Mouse (Mus musculus) small intestine, adult 2 months (tissue): ENCODE measurements around the gene Lrp6. TPM values are rescaled to one million over a fixed set of nuclear protein-coding genes. Genes with fewer than 3 reads are reported as not detected.

Source experiments
- H3K27ac ChIP-seq: fragments of 200-500 bp; 2 replicates; pipeline ENCODE4 v1.5.1; 2012; ENCODE audit warnings: low read depth, low read length, control low read depth, inconsistent platforms; ENCODE audit not compliant: insufficient read depth
- H3K27me3 ChIP-seq: fragments of 200-500 bp; 2 replicates; pipeline ENCODE4 v1.6.1; 2012; ENCODE audit warnings: mild to moderate bottlenecking, moderate library complexity, low read length, inconsistent platforms; ENCODE audit not compliant: control insufficient read depth, insufficient read depth
- H3K36me3 ChIP-seq: fragments of 200-500 bp; 2 replicates; pipeline ENCODE4 v1.6.1; 2012; ENCODE audit warnings: mild to moderate bottlenecking, low read length, control low read depth, inconsistent platforms; ENCODE audit not compliant: control insufficient read depth, insufficient read depth
- H3K4me1 ChIP-seq: fragments of 200-500 bp; 2 replicates; pipeline ENCODE4 v1.6.1; 2012; ENCODE audit warnings: low read length, inconsistent platforms, mixed read lengths; ENCODE audit not compliant: control insufficient read depth, insufficient read depth, insufficient read length
- H3K4me3 ChIP-seq: fragments of 200-500 bp; 2 replicates; pipeline ENCODE4 v1.5.1; 2012; ENCODE audit warnings: low read depth, mild to moderate bottlenecking, control low read depth, inconsistent platforms, low read length, moderate library complexity
- CTCF ChIP-seq: fragments of 200-500 bp; IDR thresholded peaks from 2 replicates; pipeline ENCODE4 v1.5.1; 2012; ENCODE audit warnings: low read depth, mild to moderate bottlenecking, control low read depth, inconsistent platforms, low read length, moderate library complexity, mixed read lengths; ENCODE audit not compliant: insufficient replicate concordance, insufficient read length; ENCODE audit errors: extremely low read depth
- POLR2A ChIP-seq: fragments of 200-500 bp; IDR thresholded peaks from 2 replicates; pipeline ENCODE4 v1.6.1; 2012; ENCODE audit warnings: low read depth, mild to moderate bottlenecking, control low read depth, inconsistent platforms, low read length, moderate library complexity
- WGBS: fragments of 180-500 bp; shearing (Covaris S2); methylation state at CpG from one replicate; pipeline ENCODE4 v1.1.7; 2018; 5-methylcytosine and 5-hydroxymethylcytosine counted together
- polyA plus RNA-seq: library from polyadenylated mRNA; depleted of rRNA; stranded (reverse); fragments of >200 nt; gene quantifications from 2 replicates; pipeline ENCODE4 v1.2.3, GENCODE M21; 2012

Gene Lrp6
- polyA plus RNA-seq, 1 experiment: 22.9 TPM

DNA sequence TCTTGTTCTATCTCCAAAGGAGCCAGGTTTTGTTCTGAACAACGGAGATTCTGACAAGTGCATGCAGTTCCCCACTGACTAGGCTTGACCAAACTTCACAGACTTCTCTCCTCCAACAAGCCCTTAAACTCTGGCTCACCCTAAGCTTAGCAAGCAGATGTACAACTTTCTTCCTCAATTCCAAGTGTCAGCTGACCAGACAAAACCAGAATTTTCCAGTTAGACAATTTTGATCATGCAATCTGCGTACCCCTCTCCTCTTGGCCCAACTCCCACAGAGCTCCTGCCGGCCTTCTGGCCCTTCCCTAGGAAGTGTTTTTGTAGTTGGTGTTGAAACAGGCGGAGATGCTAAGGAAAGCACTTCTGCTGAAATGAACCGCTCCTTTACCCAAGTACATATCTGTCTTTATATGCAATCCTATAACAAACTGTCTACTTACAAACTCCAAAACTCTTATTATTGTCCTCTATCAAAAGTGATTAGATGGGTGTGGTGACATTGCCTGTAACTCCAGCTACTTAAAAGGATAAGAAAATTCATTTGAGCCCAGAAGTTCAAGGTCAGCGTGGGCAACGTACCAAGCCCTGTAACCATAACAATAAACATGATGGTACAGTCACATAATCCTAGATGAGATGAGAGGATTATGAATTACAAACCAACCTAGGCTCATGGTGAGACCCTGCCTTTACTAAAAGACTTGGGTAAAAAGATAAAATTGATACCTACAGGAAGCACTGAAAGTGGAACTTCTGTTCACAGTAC is 10.4 kb downstream of the Lrp6 start:
- WGBS: 30% methylated on average over 7 of the region's 7 CpGs
- H3K27me3 ChIP-seq: no peaks in the 10 kb centered on the region
- H3K4me3 ChIP-seq: no peak overlapping the region
- H3K4me1 ChIP-seq: peaks cover 17% of the 10 kb centered on the region
- no peaks in the 10 kb centered on the region for H3K36me3 ChIP-seq
- no peak for TF ChIP-seq POLR2A
- no peak for TF ChIP-seq CTCF
- 0 out of 2 replicates have a peak overlapping the region, but pooled peaks have one; percentile 15 for H3K27ac ChIP-seq

DNA sequence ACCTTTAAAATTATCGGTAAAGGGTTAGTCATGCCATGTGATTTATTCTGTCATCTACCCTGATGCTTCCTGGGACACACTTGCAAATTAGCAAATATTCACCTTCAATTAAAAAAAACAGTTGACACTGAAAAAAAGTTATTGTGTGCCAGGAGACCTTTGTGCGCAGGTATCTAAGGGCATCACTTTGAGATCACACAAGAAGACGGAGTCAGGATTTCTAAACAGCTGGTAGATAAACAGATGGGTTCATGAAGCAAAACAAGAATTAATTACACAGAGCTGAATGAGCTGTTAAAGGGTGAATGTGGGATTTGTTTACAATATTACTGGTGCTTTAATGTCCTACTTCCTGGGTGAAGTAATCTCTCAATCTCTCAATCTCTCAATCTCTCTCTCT is 11.6 kb downstream of the Lrp6 start:
- H3K27me3 ChIP-seq: no peaks in the 10 kb centered on the region
- no peaks in the 10 kb centered on the region for H3K36me3 ChIP-seq
- no peak overlapping the region for H3K4me3 ChIP-seq
- WGBS: 43% methylated on average over 3 of the region's 3 CpGs
- peaks cover 17% of the 10 kb centered on the region for H3K4me1 ChIP-seq
- TF ChIP-seq POLR2A (no peak), CTCF (no peak)
- no peak overlapping the region for H3K27ac ChIP-seq

DNA sequence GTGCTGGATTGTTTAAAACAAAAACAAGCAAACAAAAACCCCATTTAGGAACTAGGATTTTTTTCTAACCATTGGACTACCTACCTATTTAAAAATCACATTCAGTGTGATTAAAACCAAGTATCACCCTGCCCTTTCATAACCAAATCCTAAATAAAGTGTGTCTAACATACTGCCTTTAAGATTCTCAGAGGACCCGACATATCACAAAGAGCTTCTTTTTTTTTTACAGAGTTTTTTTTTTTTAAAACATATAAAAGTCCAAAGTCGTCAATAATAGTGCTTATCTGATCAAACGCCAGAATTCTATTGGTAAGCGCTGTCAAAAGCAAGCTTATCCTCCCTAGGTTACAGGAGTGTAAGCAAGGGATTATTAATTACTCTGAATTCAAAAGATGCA is 12.5 kb downstream of the Lrp6 start:
- Histone ChIP-seq H3K27ac (no peak overlapping the region), H3K27me3 (no peaks in the 10 kb centered on the region), H3K4me1 (peaks cover 17% of the 10 kb centered on the region), H3K4me3 (no peak overlapping the region), H3K36me3 (no peaks in the 10 kb centered on the region)
- TF ChIP-seq CTCF (no peak), POLR2A (no peak)
- 31% methylated on average over 4 of the region's 4 CpGs for WGBS

DNA sequence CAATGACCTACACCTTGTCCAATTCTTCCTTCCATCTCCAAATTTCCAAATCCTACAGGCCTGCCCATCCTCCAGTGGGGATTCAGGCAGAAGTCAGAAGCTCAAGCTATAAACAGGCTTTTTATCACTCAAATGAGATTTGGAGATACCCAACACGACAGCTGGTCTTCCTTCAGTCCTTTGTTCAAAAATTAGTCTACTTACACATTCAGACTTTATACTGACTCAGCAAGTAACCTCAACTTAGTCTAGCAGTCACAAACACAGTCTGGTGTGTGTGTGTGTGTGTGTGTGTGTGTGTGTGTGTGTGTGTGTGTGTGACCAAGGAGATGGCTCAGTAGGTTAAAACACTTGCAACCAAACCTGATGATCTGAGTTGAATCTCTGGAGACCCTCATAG is 15.8 kb downstream of the Lrp6 start:
- WGBS: 15% methylated on average over 1 of the region's 1 CpGs
- no peak overlapping the region for H3K4me3 ChIP-seq
- no peaks in the 10 kb centered on the region for H3K27me3 ChIP-seq
- H3K4me1 ChIP-seq: peaks cover 6% of the 10 kb centered on the region
- H3K27ac ChIP-seq: no peak overlapping the region
- TF ChIP-seq CTCF (no peak), POLR2A (no peak)
- H3K36me3 ChIP-seq: no peaks in the 10 kb centered on the region

DNA sequence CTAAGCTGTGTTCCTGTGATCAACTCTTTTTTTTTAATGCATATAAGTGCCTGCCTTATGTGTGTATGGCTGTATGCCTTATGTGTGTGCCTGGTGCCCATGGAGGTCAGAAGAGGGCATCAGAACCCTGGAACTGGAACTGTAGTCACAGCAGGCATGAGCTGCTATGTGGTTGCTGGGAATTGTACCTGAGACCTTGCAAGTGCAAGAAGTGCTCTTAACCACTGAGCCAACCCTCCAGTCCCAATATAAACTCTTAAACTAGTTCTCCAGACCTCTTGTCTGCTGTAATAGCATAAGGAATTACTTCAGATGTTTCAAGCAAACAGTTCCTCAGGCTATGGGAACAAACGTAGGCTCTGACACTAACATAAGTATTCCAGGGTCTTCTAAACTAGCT is 16.4 kb downstream of the Lrp6 start:
- Histone ChIP-seq H3K4me1 (peaks cover 2% of the 10 kb centered on the region; the same call in 1 of the 2 replicates), H3K4me3 (no peak overlapping the region), H3K36me3 (no peaks in the 10 kb centered on the region), H3K27ac (no peak overlapping the region), H3K27me3 (no peaks in the 10 kb centered on the region)
- TF ChIP-seq CTCF: no peak
- TF ChIP-seq POLR2A: no peak
- WGBS: 91% methylated on average over 1 of the region's 1 CpGs

DNA sequence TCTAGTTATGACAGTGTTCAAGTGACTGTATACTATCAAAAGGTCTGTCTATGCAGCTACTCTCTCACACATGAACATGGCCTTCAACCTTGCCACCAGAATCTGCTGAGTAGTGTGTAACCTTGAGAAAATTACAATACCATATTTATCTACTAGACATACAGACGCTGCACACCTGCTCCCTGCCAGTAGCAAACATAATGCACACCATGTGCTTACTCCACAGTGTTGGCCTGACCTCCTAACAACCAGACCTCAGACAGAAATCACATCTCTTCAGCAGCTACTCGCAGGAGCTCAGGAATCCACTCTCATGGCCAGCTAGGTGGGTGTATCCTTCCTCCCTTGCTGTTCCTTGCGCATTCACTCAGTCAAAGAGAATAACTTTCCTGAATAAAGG is 21.9 kb downstream of the Lrp6 start:
- no peak for TF ChIP-seq CTCF
- TF ChIP-seq POLR2A: no peak
- Histone ChIP-seq H3K4me3 (no peak overlapping the region), H3K4me1 (peaks cover 6% of the 10 kb centered on the region; the same call in 1 of the 2 replicates), H3K27me3 (no peaks in the 10 kb centered on the region), H3K36me3 (peaks cover 3% of the 10 kb centered on the region), H3K27ac (no peak overlapping the region)
- 47% methylated on average over 3 of the region's 3 CpGs for WGBS

DNA sequence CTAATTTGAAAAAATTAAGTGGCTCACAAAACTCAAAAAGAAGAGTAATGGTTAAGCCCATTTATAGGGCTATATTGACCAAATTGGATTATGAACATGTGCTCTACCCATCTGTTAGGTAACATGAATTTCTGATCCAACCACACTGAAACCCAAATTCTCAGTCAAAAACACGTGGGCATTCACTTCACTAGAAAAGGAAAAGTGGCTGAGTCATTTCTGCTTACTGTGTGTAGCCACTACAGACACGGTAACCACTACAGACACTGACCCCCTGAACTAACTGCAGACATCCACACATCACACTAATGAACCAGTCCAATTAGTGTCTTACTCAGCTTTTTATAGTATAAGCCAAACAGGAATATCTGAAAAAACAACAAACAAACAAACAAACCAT is 22.7 kb downstream of the Lrp6 start:
- TF ChIP-seq CTCF: no peak
- no peak for TF ChIP-seq POLR2A
- no peak overlapping the region for H3K4me3 ChIP-seq
- no peak overlapping the region for H3K27ac ChIP-seq
- peaks cover 5% of the 10 kb centered on the region for H3K36me3 ChIP-seq
- WGBS: 56% methylated on average over 2 of the region's 2 CpGs
- peaks cover 6% of the 10 kb centered on the region; the same call in 1 of the 2 replicates for H3K4me1 ChIP-seq
- no peaks in the 10 kb centered on the region for H3K27me3 ChIP-seq
